Mouse (Mus musculus) liver, embryonic 15.5 days (tissue): ENCODE results near the gene Siae. TPM values are rescaled to one million over a fixed set of nuclear protein-coding genes. Genes with fewer than 3 reads are reported as not detected.

Source experiments
- ATAC-seq: fragments of 200-750 bp; cut with Nextera tagmentation; 2 replicates; pipeline ENCODE4 v1.8.0; 2017; ENCODE audit warnings: moderate number of reproducible peaks, mild to moderate bottlenecking, moderate library complexity; ENCODE audit not compliant: insufficient read depth
- H3K27ac ChIP-seq: fragments of 300-500 bp; sonication (generic); replicated peaks from 2 replicates; pipeline ENCODE4 v1.5.1; 2015; ENCODE audit warnings: mild to moderate bottlenecking, inconsistent platforms
- H3K27me3 ChIP-seq: fragments of 300-500 bp; sonication (generic); 2 replicates; pipeline ENCODE4 v1.6.1; 2015; ENCODE audit warnings: mild to moderate bottlenecking, inconsistent platforms
- H3K36me3 ChIP-seq: fragments of 300-500 bp; sonication (generic); replicated peaks from 2 replicates; pipeline ENCODE4 v1.6.1; 2015; ENCODE audit warnings: moderate library complexity, mild to moderate bottlenecking, inconsistent platforms
- H3K4me1 ChIP-seq: fragments of 300-500 bp; sonication (generic); replicated peaks from 2 replicates; pipeline ENCODE4 v1.6.1; 2015; ENCODE audit warnings: inconsistent platforms
- H3K4me2 ChIP-seq: fragments of 300-500 bp; sonication (generic); 2 replicates; pipeline ENCODE4 v1.6.1; 2015; ENCODE audit warnings: moderate library complexity, mild to moderate bottlenecking, inconsistent platforms
- H3K4me3 ChIP-seq: fragments of 300-500 bp; sonication (generic); replicated peaks from 2 replicates; pipeline ENCODE4 v1.5.1; 2015; ENCODE audit warnings: mild to moderate bottlenecking, inconsistent platforms
- H3K9ac ChIP-seq: fragments of 300-500 bp; sonication (generic); 2 replicates; pipeline ENCODE4 v1.6.1; 2015; ENCODE audit warnings: moderate library complexity, mild to moderate bottlenecking, inconsistent platforms
- H3K9me3 ChIP-seq: fragments of 300-500 bp; sonication (generic); replicated peaks from 2 replicates; pipeline ENCODE4 v1.6.1; 2016; ENCODE audit warnings: inconsistent platforms
- WGBS: fragments of 180-500 bp; shearing (Covaris S2); methylation state at CpG from one replicate; pipeline ENCODE4 v1.1.7; 2015; ENCODE audit warnings: mixed read lengths; ENCODE audit not compliant: insufficient replicate concordance; 5-methylcytosine and 5-hydroxymethylcytosine counted together
- polyA plus RNA-seq: library from polyadenylated mRNA; unstranded; fragments of >200 nt; fragmentation: Nextera tagmentation; extraction: Ambion mirVana; gene quantifications from 2 replicates; pipeline ENCODE4 v1.2.1, GENCODE M21; 2015

The Siae gene
- polyA plus RNA-seq, 1 experiment from 2014 or later, result 5.6 TPM

GRCm38 (mm10) chr9:37628581-37628980, 73.1 kb downstream of the Siae start:
- H3K9ac ChIP-seq, result no peak overlapping the region
- 71% methylated on average over 4 of the region's 4 CpGs for WGBS
- no peaks in the 10 kb centered on the region for H3K9me3 ChIP-seq
- no peaks in the 10 kb centered on the region for H3K36me3 ChIP-seq
- no peak overlapping the region for H3K4me3 ChIP-seq
- H3K27ac ChIP-seq, result no peak overlapping the region
- no peaks in the 10 kb centered on the region for H3K27me3 ChIP-seq
- no peak overlapping the region for H3K4me2 ChIP-seq
- H3K4me1 ChIP-seq, result no peaks in the 10 kb centered on the region
- ATAC-seq, result no peak

- 50% methylated on average over 2 of the region's 2 CpGs for WGBS
- H3K27ac ChIP-seq, result no peak overlapping the region
These were observed 74.4 kb downstream of the Siae start for GRCm38 (mm10) chr9:37629941-37630340.

GRCm38 (mm10) chr9:37632305-37632704, 76.8 kb downstream of the Siae start:
- Histone ChIP-seq H3K9me3 (no peaks in the 10 kb centered on the region), H3K4me3 (no peak overlapping the region), H3K9ac (no peak overlapping the region), H3K4me1 (no peaks in the 10 kb centered on the region), H3K27ac (no peak overlapping the region), H3K36me3 (no peaks in the 10 kb centered on the region), H3K27me3 (no peaks in the 10 kb centered on the region), H3K4me2 (no peak overlapping the region)
- no peak for ATAC-seq
- whole genome bisulfite sequencing, result 66% methylated on average over 2 of the region's 2 CpGs

More at GRCm38 (mm10) chr9:37629941-37630340, 74.4 kb downstream of the Siae start:
- Histone ChIP-seq H3K4me1 (no peaks in the 10 kb centered on the region), H3K4me2 (no peak overlapping the region), H3K9me3 (no peaks in the 10 kb centered on the region), H3K4me3 (no peak overlapping the region), H3K27me3 (no peaks in the 10 kb centered on the region), H3K36me3 (no peaks in the 10 kb centered on the region), H3K9ac (no peak overlapping the region)
- ATAC-seq, result no peak

GRCm38 (mm10) chr9:37634269-37634668, 78.8 kb downstream of the Siae start:
- Histone ChIP-seq H3K9me3 (no peaks in the 10 kb centered on the region), H3K36me3 (no peaks in the 10 kb centered on the region), H3K9ac (no peak overlapping the region), H3K4me1 (no peaks in the 10 kb centered on the region), H3K27me3 (no peaks in the 10 kb centered on the region), H3K4me3 (no peak overlapping the region), H3K27ac (no peak overlapping the region), H3K4me2 (no peak overlapping the region)
- whole genome bisulfite sequencing, result 78% methylated on average over 3 of the region's 3 CpGs
- no peak for ATAC-seq

GRCm38 (mm10) chr9:37636335-37636734, 80.8 kb downstream of the Siae start:
- no peak for ATAC-seq
- no peak overlapping the region for H3K4me2 ChIP-seq
- WGBS, result 9% methylated on average over 7 of the region's 7 CpGs
- no peak overlapping the region for H3K4me3 ChIP-seq
- H3K27ac ChIP-seq, result no peak overlapping the region
- H3K27me3 ChIP-seq, result no peaks in the 10 kb centered on the region
- no peaks in the 10 kb centered on the region for H3K9me3 ChIP-seq
- no peaks in the 10 kb centered on the region for H3K4me1 ChIP-seq
- H3K9ac ChIP-seq, result no peak overlapping the region
- H3K36me3 ChIP-seq, result no peaks in the 10 kb centered on the region

- ATAC-seq, result no peak
- Histone ChIP-seq H3K27me3 (no peaks in the 10 kb centered on the region), H3K9me3 (no peaks in the 10 kb centered on the region), H3K4me2 (no peak overlapping the region), H3K27ac (no peak overlapping the region), H3K4me1 (no peaks in the 10 kb centered on the region), H3K36me3 (no peaks in the 10 kb centered on the region), H3K9ac (no peak overlapping the region), H3K4me3 (no peak overlapping the region)
- WGBS, result 43% methylated on average over 6 of the region's 6 CpGs
These were observed 81.5 kb downstream of the Siae start for GRCm38 (mm10) chr9:37636800-37637542.

GRCm38 (mm10) chr9:37638721-37639120, 83.2 kb downstream of the Siae start:
- H3K27ac ChIP-seq, result no peak overlapping the region
- no peaks in the 10 kb centered on the region for H3K36me3 ChIP-seq
- H3K4me1 ChIP-seq, result no peaks in the 10 kb centered on the region
- H3K27me3 ChIP-seq, result no peaks in the 10 kb centered on the region
- H3K9me3 ChIP-seq, result no peaks in the 10 kb centered on the region
- no peak overlapping the region for H3K4me3 ChIP-seq
- WGBS, result 62% methylated on average over 3 of the region's 3 CpGs
- no peak for ATAC-seq
- H3K9ac ChIP-seq, result no peak overlapping the region
- H3K4me2 ChIP-seq, result no peak overlapping the region

GRCm38 (mm10) chr9:37646246-37646645, 90.7 kb downstream of the Siae start:
- peaks cover 38% of the 10 kb centered on the region for H3K36me3 ChIP-seq
- 74% methylated on average over 3 of the region's 3 CpGs for WGBS
- ATAC-seq, result no peak
- no peak overlapping the region for H3K27ac ChIP-seq
- no peak overlapping the region for H3K9ac ChIP-seq
- no peaks in the 10 kb centered on the region for H3K4me1 ChIP-seq
- H3K27me3 ChIP-seq, result no peaks in the 10 kb centered on the region
- no peaks in the 10 kb centered on the region for H3K9me3 ChIP-seq
- no peak overlapping the region for H3K4me3 ChIP-seq
- no peak overlapping the region for H3K4me2 ChIP-seq

GRCm38 (mm10) chr9:37650639-37651038, 95.1 kb downstream of the Siae start:
- H3K27ac ChIP-seq, result no peak overlapping the region
- 79% methylated on average over 5 of the region's 5 CpGs for WGBS
- no peak for ATAC-seq
- no peak overlapping the region for H3K9ac ChIP-seq
- H3K4me1 ChIP-seq, result no peaks in the 10 kb centered on the region; the same call in 1 of the 2 replicates
- no peaks in the 10 kb centered on the region for H3K27me3 ChIP-seq
- H3K36me3 ChIP-seq, result peaks cover 68% of the 10 kb centered on the region
- no peak overlapping the region for H3K4me3 ChIP-seq
- no peak overlapping the region for H3K4me2 ChIP-seq
- H3K9me3 ChIP-seq, result no peaks in the 10 kb centered on the region

- Histone ChIP-seq H3K4me1 (peaks cover 13% of the 10 kb centered on the region), H3K4me3 (no peak overlapping the region), H3K9me3 (no peaks in the 10 kb centered on the region), H3K27ac (no peak overlapping the region), H3K36me3 (peaks cover 54% of the 10 kb centered on the region), H3K4me2 (no peak overlapping the region), H3K9ac (no peak overlapping the region), H3K27me3 (no peaks in the 10 kb centered on the region)
- no peak for ATAC-seq
- 74% methylated on average over 5 of the region's 5 CpGs for WGBS
These were observed 98.3 kb downstream of the Siae start for GRCm38 (mm10) chr9:37653836-37654235.

GRCm38 (mm10) chr9:37655961-37656360, 100.5 kb downstream of the Siae start:
- no peak for ATAC-seq
- 33% methylated on average over 8 of the region's 8 CpGs for WGBS

More at GRCm38 (mm10) chr9:37655961-37656360, 100.5 kb downstream of the Siae start:
- H3K36me3 ChIP-seq, result peaks cover 33% of the 10 kb centered on the region
- no peaks in the 10 kb centered on the region for H3K9me3 ChIP-seq
- no peaks in the 10 kb centered on the region for H3K27me3 ChIP-seq
- peaks cover 13% of the 10 kb centered on the region for H3K4me1 ChIP-seq
- H3K9ac ChIP-seq, result peak overlapping the region; percentile 78; the same call in 1 of the 2 replicates
- peak overlapping the region; percentile 86; the same call in 1 of the 2 replicates for H3K27ac ChIP-seq
- peak overlapping the region; percentile 77 for H3K4me2 ChIP-seq
- H3K4me3 ChIP-seq, result peak overlapping the region; percentile 88
